Mouse (Mus musculus) heart, postnatal 4 days (tissue): ENCODE results near the gene Rapgef1. TPM values are rescaled to one million over a fixed set of nuclear protein-coding genes. Genes with fewer than 3 reads are reported as not detected.

Experiments
- DNase-seq: peaks from one replicate; pipeline ENCODE4 v3.0.0; 2021
- total RNA-seq, 2 experiments: library from RNA; stranded (reverse); gene quantifications; 2 replicates each; pipeline ENCODE4 v1.2.3; 2021

Rapgef1 gene
- total RNA-seq, 2 experiments from 2014 or later: 96.3 to 98.4 TPM

GRCm38 (mm10) chr2:29645071-29645628 lies 25.6 kb downstream of the Rapgef1 start:
- DNase-seq: no peak

GRCm38 (mm10) chr2:29646613-29647012 lies 27.1 kb downstream of the Rapgef1 start:
- peak; percentile 52 for DNase-seq

GRCm38 (mm10) chr2:29647162-29647561 lies 27.6 kb downstream of the Rapgef1 start:
- no peak for DNase-seq

GRCm38 (mm10) chr2:29647808-29648207 lies 28.3 kb downstream of the Rapgef1 start:
- DNase-seq: no peak

- DNase-seq: peak; percentile 39
Observed at GRCm38 (mm10) chr2:29648956-29649794, 29.7 kb downstream of the Rapgef1 start.

GRCm38 (mm10) chr2:29649795-29650457 lies 30.4 kb downstream of the Rapgef1 start:
- DNase-seq: peak; percentile 66

- no peak for DNase-seq
Observed at GRCm38 (mm10) chr2:29651876-29652275, 32.4 kb downstream of the Rapgef1 start.

- no peak for DNase-seq
Observed at GRCm38 (mm10) chr2:29655433-29655832, 35.9 kb downstream of the Rapgef1 start.

- no peak for DNase-seq
Observed at GRCm38 (mm10) chr2:29656095-29656494, 36.6 kb downstream of the Rapgef1 start.

GRCm38 (mm10) chr2:29657089-29657488 lies 37.6 kb downstream of the Rapgef1 start:
- no peak for DNase-seq

GRCm38 (mm10) chr2:29661751-29662191 lies 42.3 kb downstream of the Rapgef1 start:
- no peak for DNase-seq

GRCm38 (mm10) chr2:29663260-29663877 lies 43.8 kb downstream of the Rapgef1 start:
- no peak for DNase-seq

GRCm38 (mm10) chr2:29665421-29665820 lies 45.9 kb downstream of the Rapgef1 start:
- no peak for DNase-seq

GRCm38 (mm10) chr2:29666589-29666988 lies 47.1 kb downstream of the Rapgef1 start:
- peak; percentile 63 for DNase-seq

GRCm38 (mm10) chr2:29667109-29667508 lies 47.6 kb downstream of the Rapgef1 start:
- DNase-seq: no peak

- no peak for DNase-seq
Observed at GRCm38 (mm10) chr2:29668011-29668691, 48.6 kb downstream of the Rapgef1 start.

- DNase-seq: no peak
Observed at GRCm38 (mm10) chr2:29668963-29669362, 49.4 kb downstream of the Rapgef1 start.

- no peak for DNase-seq
Observed at GRCm38 (mm10) chr2:29669711-29670110, 50.2 kb downstream of the Rapgef1 start.

GRCm38 (mm10) chr2:29670231-29670991 lies 50.9 kb downstream of the Rapgef1 start:
- peak; percentile 60 for DNase-seq

GRCm38 (mm10) chr2:29671374-29671773 lies 51.9 kb downstream of the Rapgef1 start:
- no peak for DNase-seq

- DNase-seq: no peak
Observed at GRCm38 (mm10) chr2:29671856-29672255, 52.3 kb downstream of the Rapgef1 start.
